Mouse (Mus musculus): ENCODE results near the gene Stox2.

- TF ChIP-seq CTCF (IDR thresholded peaks at IDR 0.05; ENCODE audit: low read depth) (no peak), EP300 (IDR thresholded peaks at IDR 0.05; ENCODE audit: low read depth) (no peak)
These were observed 239.4 kb downstream of the Stox2 start for GRCm38 (mm10) chr8:47206640-47207237.

All from liver, postnatal 0 days (tissue).